Mouse (Mus musculus) skeletal muscle tissue, adult 2 months (tissue): ENCODE data around the gene Myog.
"Not testable (repeated sequence)": the region's sequence is repeated elsewhere in the genome, so short reads cannot be mapped to it uniquely, and the experiment has no call there.

Experiments used
- DNase-seq: peaks from one replicate; pipeline ENCODE4 v3.0.0-alpha.2; 2012; ENCODE audit warnings: low read depth, low spot score

Gene Myog

GRCm38 (mm10) chr1:134289598-134290099 is at the start of gene Myog:
Gene Myog, plus strand, starts transcription at chr1:134289989.
- peak; percentile 84 for DNase-seq

- DNase-seq: no peak
Observed at GRCm38 (mm10) chr1:134240701-134241100, 49.1 kb upstream of the Myog start.

DNA sequence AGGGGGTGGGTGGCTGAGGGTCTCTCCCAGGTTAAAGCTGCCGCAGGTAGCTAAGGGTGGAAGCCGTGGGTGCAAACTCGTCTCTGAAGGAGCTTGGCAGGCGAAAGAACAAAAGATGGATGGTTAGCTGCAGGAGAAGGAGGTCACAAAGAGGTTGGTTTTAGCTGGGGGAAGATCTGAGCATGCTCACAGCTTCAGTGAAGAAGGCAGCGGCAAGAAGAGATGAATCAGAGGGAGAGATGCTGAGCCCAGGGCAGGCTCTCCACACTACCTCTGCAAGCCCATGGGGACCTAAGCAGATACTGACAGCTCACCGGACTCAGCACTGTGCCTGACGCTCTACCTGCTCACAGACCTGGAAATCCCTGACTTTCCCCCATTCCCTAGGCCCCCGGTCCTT is 48.5 kb upstream of the Myog start:
- DNase-seq: no peak

GRCm38 (mm10) chr1:134242286-134242685 is 47.5 kb upstream of the Myog start:
- no peak for DNase-seq

DNA sequence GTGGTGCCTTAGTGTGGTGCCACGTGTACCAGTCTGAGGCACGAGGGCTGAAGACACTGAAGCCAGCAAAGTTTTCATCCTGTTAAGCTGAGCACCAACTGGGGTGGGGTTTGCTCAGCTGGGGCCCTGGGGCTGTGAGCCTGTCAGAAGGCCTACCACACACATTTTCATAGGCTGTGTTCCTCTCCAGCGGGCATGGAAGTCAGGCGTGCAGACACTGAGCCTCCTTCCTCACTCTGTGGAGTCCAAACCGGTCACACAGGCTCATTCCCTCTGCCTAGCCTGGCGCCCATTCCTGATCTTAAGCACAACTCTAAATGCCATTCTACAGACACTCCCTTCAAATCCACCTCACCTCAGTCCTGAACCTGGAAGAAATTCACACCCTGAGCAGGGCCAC is 46.3 kb upstream of the Myog start:
- DNase-seq: no peak

- peak; percentile 72 for DNase-seq
Observed at GRCm38 (mm10) chr1:134243948-134244914, 45.6 kb upstream of the Myog start.

DNA sequence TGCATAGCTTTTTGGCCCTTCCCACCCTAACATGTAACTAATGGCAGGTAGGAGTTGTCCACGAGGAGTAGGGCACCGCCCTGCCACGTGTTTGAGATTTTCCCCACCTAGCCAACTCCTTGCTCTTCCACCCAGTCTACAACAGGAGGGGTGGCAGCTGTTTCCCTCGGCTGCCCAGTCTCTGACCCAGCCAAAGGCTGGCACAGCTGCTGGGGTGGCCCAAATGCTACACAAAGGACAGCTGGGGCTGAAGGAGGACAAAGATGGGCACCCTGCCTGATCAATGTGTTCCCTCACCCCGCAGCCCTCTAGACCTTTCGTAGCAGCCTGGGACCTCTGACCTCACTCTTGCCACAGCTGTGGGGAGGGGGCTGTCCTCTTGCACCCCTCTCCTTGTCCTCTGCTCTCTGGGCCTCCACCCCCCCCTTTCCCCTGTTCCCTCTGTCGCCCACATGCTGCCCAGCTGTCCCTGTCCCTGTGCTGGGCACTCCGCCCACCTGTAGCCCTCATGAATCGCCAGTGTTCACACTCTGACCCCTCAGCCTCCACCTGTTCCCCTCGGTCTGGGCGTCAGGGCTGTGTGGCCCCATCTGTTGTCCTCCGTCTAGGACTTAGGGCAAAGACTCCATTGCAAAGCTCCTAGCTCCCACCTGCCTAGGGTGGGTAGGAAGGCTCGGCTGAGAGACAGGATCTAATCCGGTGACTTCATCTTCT is 44.6 kb upstream of the Myog start:
- no peak for DNase-seq

- DNase-seq: peak; percentile 47
Observed at GRCm38 (mm10) chr1:134246590-134246989, 43.2 kb upstream of the Myog start.

DNA sequence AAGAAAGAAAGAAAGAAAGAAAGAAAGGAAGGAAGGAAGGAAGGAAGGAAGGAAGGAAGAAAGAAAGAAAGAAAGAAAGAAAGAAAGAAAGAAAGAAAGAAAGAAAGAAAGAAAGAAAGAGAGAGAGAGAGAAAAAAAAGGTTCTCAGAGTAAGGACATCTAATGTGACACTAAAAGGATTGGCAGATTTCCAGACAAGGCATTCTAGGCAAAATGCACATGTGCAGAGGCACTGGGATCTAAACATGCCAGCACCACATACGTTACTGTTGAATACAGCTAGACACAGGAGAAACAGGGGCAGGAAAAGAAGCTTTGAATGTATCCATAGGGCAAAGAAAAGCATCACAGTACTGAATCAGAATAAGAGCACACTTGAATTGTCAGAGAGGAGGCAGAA is 40.1 kb upstream of the Myog start:
- DNase-seq: not testable (repeated sequence)

DNA sequence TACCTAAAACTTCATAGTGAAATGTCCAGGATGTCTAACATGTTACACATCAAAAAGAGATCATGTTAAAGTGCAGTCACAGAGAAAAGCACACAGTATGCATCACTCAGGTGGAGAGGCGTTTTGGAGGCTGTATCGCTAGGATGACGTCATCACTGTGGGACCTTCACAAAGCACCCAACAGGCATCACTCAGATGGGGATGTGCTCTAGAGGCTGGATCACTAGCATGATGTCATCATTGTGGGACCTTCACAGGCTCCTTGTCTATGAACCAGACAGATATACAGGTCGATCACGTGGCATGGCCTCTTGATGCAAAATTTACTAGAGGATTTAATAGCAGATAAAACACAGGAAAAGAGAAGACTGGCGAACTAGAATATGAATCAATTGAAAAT is 25.4 kb upstream of the Myog start:
- no peak for DNase-seq

DNA sequence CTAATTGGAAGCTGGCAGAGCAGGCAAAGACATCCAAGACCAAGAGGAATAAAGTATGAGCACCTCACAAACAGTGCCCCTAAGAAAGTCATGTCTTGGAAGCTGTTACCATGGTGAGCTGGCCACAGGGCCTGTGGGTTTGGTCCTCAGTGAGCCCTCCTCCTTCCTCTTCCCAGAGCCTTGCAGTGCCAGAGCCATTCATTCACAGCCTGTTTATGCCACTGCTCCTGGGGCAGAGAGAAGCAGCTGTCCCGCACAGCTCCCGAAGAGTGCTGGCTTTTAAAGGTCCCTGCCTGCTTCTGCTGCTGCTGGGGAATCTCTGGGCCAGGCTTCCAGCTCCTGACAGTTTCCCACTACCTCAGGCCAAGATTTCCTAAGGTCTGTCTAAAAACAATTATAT is 24.0 kb upstream of the Myog start:
- DNase-seq: no peak

GRCm38 (mm10) chr1:134270026-134270425 is 19.8 kb upstream of the Myog start:
- no peak for DNase-seq

DNA sequence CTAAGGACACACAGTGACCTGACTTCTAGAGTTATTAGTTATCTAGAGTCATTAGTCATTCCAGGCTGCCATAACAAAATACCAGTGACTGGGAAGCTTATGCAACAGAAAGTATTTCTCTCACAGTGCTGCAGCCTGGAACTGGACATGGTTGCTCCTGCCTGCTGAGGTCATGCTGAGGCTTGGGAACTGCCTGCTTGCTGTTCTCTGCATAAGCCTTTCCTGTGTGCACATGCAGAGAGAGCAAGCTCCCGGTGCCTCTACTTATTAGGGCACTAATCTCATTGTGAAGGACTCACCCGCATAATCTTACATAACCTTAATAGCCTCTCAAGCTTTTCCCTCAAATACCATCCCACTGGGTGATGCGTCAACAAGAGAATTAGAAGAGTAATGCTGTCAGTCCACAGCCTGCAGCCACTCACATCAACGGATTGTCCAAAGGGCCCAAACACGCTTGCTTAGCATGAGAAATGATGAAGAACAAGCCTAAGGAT is 17.0 kb upstream of the Myog start:
- DNase-seq: no peak

DNA sequence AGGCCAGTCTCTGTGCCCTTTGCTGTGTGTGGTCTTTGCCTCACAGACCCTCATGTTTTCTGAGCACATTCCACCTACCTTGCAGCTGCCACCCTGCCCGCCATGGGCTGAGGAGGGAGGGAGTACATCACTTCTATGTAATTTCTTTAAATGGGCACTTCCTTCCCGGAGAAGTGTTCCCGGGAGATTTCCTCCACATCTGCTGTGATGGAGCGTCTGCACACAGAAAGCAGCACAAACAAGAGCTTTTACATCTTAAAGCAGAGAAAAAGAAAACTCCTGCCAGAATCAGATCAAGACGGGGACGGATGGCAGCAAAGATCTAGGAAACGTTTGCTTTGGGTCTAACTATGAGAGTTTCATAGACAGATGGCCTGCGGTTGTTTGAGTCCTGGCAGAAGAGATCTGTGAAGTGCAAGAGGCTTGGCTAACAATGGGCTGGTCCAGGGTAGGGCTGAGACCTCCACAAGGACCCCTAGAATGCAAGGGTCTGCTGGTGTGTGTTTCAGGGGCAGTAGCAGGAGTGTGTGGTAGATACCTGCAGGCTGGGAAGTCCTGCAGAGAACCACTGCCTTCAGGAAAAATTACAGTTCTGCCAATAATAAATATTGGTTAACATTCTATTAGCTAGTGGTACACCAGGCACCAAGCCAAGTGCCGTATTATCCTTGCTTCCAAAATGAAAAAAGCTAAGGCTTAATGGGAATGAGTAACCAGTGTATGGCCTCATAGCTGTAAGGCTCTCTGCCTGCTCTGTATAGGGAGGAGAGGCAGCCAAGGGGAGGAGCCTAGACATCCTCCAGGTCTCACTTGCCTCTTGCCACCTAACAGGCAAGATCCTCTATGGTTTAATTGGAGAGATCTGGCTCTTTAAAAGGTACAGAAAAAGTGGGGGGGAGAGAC is 16.0 kb upstream of the Myog start:
- DNase-seq: no peak

- DNase-seq: peak; percentile 61
Observed at GRCm38 (mm10) chr1:134274483-134274920, 15.3 kb upstream of the Myog start.

DNA sequence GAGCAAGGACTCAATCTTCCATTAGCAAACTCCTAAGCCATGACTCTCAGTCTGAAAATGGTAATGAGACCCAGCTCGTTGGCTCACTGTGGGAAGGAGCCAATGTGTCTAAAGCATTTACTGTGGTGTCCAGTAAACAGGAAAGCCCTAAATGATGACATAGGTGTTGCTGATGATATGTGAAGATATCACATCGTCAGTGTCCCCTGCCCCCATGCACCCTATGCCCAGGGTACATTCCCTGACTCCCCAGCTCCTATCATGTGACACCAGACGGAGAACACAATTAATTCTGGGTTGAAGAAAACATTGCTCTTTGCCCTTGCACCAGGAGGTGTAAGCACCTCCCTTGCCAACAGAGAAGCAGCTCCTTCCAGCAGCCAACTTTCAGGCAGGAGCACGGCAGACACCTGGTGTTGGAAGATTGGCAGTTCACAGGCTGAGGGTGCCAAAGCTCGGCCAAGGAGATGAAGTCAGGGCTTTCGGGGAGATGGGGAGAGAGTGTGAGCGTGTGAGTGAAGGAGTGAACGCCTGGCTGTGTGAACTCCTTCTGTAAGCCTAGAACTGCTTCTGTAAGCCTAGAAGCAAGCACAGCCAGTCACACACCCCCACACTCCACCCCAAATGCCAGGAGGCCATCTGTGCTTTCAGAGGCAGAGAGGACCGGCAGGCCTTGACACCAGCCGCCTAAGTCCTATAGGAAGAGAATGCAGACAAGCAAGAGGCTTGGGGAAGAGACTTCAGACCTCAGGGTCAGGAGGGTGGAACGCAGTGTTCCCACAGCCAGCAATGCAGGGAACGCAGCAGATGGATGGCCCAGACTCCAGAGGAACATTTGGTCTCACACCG is 13.9 kb upstream of the Myog start:
- peak; percentile 56 for DNase-seq

GRCm38 (mm10) chr1:134276823-134277222 is 13.0 kb upstream of the Myog start:
- no peak for DNase-seq

DNA sequence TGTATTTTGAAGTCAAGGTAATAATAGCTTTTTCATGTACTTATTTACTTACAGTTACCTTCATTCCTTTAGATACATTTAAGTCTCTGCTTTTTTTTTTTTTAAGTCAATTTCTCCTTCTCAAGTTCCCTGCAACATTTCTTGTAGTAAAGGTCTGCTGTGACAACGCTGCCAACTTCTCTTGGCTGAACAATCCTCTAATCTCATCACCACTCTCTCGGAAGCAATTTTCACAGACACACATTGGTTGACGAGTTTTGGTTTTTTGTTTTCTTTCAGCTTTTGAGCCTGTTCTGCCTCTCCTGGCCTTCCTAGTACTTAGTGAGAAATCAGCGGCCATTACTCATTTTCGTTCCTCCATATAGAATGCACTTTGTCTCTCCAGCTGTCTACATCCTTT is 9.6 kb upstream of the Myog start:
- no peak for DNase-seq

GRCm38 (mm10) chr1:134281563-134281962 is 8.2 kb upstream of the Myog start:
- no peak for DNase-seq

- DNase-seq: no peak
Observed at GRCm38 (mm10) chr1:134282342-134282741, 7.4 kb upstream of the Myog start.
